Comparison of ENCODE assay signal across 8 mouse cellular contexts in genomic region chr16:3114473-3115335, GRCm38 (mm10).
DNase-seq lines count a peak whose midpoint lies in the region; ATAC-seq and TF ChIP-seq lines count a peak whose summit lies in the region.
"Not testable (repeated sequence)": the region's sequence is repeated elsewhere in the genome, so short reads cannot be mapped to it uniquely, and the experiment has no call there.

No protein-coding gene starts in this region.

- H3K9ac ChIP-seq in forebrain, embryonic 11.5 days (ENCODE audit: low read length); heart, embryonic 12.5 days: not testable (repeated sequence)

- 76% methylated on average over 2 of the region's 3 CpGs for WGBS in forebrain, embryonic 11.5 days
- 38% methylated on average over 3 of the region's 3 CpGs for WGBS in heart, embryonic 12.5 days
- WGBS in kidney, adult 2 months = 46% methylated on average over 3 of the region's 3 CpGs

- H3K36me3 ChIP-seq in forebrain, embryonic 11.5 days (ENCODE audit: control insufficient read depth, insufficient read depth, low read length); heart, embryonic 12.5 days; kidney, adult 2 months (ENCODE audit: control insufficient read depth, insufficient read depth, low read length): not testable (repeated sequence)

- H3K4me3 ChIP-seq in forebrain, embryonic 11.5 days (ENCODE audit: low read depth, low read length); heart, embryonic 12.5 days; kidney, adult 2 months (ENCODE audit: insufficient read depth, low read depth, low read length): not testable (repeated sequence)

- H3K4me2 ChIP-seq in forebrain, embryonic 11.5 days (ENCODE audit: low read depth, low read length, severe bottlenecking); heart, embryonic 12.5 days: not testable (repeated sequence)

- not testable (repeated sequence) for TF ChIP-seq CTCF in kidney, adult 2 months (conservative IDR thresholded peaks at IDR 0.05; ENCODE audit: insufficient read depth, insufficient read length, low read depth, low read length)

- DNase-seq in adrenal gland, postnatal 14 days = peak; percentile 45
- DNase-seq in forebrain, embryonic 11.5 days (ENCODE audit: low spot score) = not testable (repeated sequence)
- peak; percentile 34 for DNase-seq in kidney, adult 2 months
- DNase-seq in left cerebral cortex, postnatal 25 days (ENCODE audit: low spot score in 2 of 2) = peak; percentile 11 to 24
- DNase-seq in right cerebral cortex, postnatal 14 days = peak; percentile 31
- DNase-seq in urinary bladder, postnatal 14 days (ENCODE audit: low spot score) = peak; percentile 42

- H3K9me3 ChIP-seq in forebrain, embryonic 11.5 days (ENCODE audit: control insufficient read depth, low read length); heart, embryonic 12.5 days (replicated peaks): not testable (repeated sequence)

- peak; percentile 95 for ATAC-seq in forebrain, embryonic 11.5 days (replicated peaks; ENCODE audit: low FRiP score)
- ATAC-seq in heart, embryonic 12.5 days (ENCODE audit: insufficient number of reproducible peaks, low FRiP score) = peak; percentile 97
- ATAC-seq in megakaryocyte, adult 5-6 weeks (ENCODE audit: poor library complexity, severe bottlenecking) = peak; percentile 86

- H3K4me1 ChIP-seq in forebrain, embryonic 11.5 days (replicated peaks; ENCODE audit: control insufficient read depth, insufficient read depth, low read length); heart, embryonic 12.5 days (replicated peaks); kidney, adult 2 months (ENCODE audit: control insufficient read depth, insufficient read depth, low read length): not testable (repeated sequence)

- TF ChIP-seq POLR2A in kidney, adult 2 months (IDR thresholded peaks at IDR 0.05; ENCODE audit: low read depth, low read length) = not testable (repeated sequence)

- H3K27ac ChIP-seq in forebrain, embryonic 11.5 days (ENCODE audit: low read depth, low read length); heart, embryonic 12.5 days (ENCODE audit: poor library complexity, severe bottlenecking); kidney, adult 2 months (ENCODE audit: insufficient read depth, low read depth, low read length): not testable (repeated sequence)

- intact Hi-C loops in left cerebral cortex, postnatal 25 days (cut with DNase I) = not testable (repeated sequence)

- H3K27me3 ChIP-seq in forebrain, embryonic 11.5 days (ENCODE audit: control insufficient read depth, insufficient read depth, low read length); heart, embryonic 12.5 days (replicated peaks); kidney, adult 2 months (replicated peaks; ENCODE audit: control insufficient read depth, insufficient read depth, low read length): not testable (repeated sequence)
